ENCODE assay signal across 22 mouse cellular contexts in genomic region chr8:110887551-110887950, GRCm38 (mm10). TPM values are rescaled to one million over a fixed set of nuclear protein-coding genes. Genes with fewer than 3 reads are reported as not detected.
DNase-seq lines count a peak whose midpoint lies in the region; ATAC-seq and TF ChIP-seq lines count a peak whose summit lies in the region.
"Had no signal": no experiment of that assay in that cellular context is flagged by ENCODE, and none has a peak within 500 bp of the region (broad histone marks: within the 10 kb centered on the region; RNA-seq: fewer than 3 reads in every experiment).

No protein-coding gene starts in this region.

- H3K4me1 ChIP-seq in liver, embryonic 11.5 days (replicated peaks; ENCODE audit: control insufficient read depth, insufficient read depth, low read length) = no peaks in the 10 kb centered on the region; the same call in 1 of the 2 replicates
- H3K4me1 ChIP-seq: embryonic facial prominence, embryonic 13.5 days; forebrain, embryonic 12.5 days; limb, embryonic 12.5 days; liver, embryonic 12.5 days; midbrain, embryonic 12.5 days had no signal

- peak; percentile 41 for DNase-seq in adrenal gland, adult 2 months
- no peak for DNase-seq in adrenal gland, adult 8-10 months
- no peak for DNase-seq in layer of hippocampus, adult 2 months (ENCODE audit: low spot score in 2 of 2)
- no peak for DNase-seq in layer of hippocampus, adult 18-20 months (ENCODE audit: low spot score in 2 of 2)
- peak; percentile 71 for DNase-seq in cerebellum, adult 9-10 months
- no peak for DNase-seq in urinary bladder, postnatal 10 days (ENCODE audit: low spot score)
- DNase-seq in right cerebral cortex, adult 18-20 months = no peak
- DNase-seq in liver, embryonic 11.5 days (ENCODE audit: low spot score) = no peak
- DNase-seq: heart, adult 18-20 months; lung, adult 18-20 months; lung, postnatal 10 days; thymus, adult 2 months; thymus, postnatal 4 days had no signal

- no peak overlapping the region for H3K4me2 ChIP-seq in liver, embryonic 11.5 days
- H3K4me2 ChIP-seq: embryonic facial prominence, embryonic 13.5 days; forebrain, embryonic 12.5 days; heart, embryonic 12.5 days; limb, embryonic 12.5 days; liver, embryonic 12.5 days; midbrain, embryonic 12.5 days had no signal

- no peaks in the 10 kb centered on the region for H3K27me3 ChIP-seq in liver, embryonic 11.5 days (replicated peaks; ENCODE audit: control insufficient read depth, insufficient read depth, low read length)
- H3K27me3 ChIP-seq: embryonic facial prominence, embryonic 13.5 days; forebrain, embryonic 12.5 days; heart, embryonic 12.5 days; limb, embryonic 12.5 days; liver, embryonic 12.5 days; midbrain, embryonic 12.5 days had no signal

- 88% methylated on average over 10 of the region's 10 CpGs for WGBS in liver, embryonic 11.5 days

- H3K9me3 ChIP-seq in liver, embryonic 11.5 days (ENCODE audit: control insufficient read depth, low read length) = no peaks in the 10 kb centered on the region
- H3K9me3 ChIP-seq: embryonic facial prominence, embryonic 13.5 days; forebrain, embryonic 12.5 days; heart, embryonic 12.5 days; limb, embryonic 12.5 days; liver, embryonic 12.5 days; midbrain, embryonic 12.5 days had no signal

- no peak for TF ChIP-seq CTCF in layer of hippocampus, adult 2 months (conservative IDR thresholded peaks at IDR 0.05)

- H3K4me3 ChIP-seq in layer of hippocampus, adult 2 months = no peak overlapping the region
- no peak overlapping the region for H3K4me3 ChIP-seq in liver, embryonic 11.5 days (ENCODE audit: low read depth, low read length)
- H3K4me3 ChIP-seq: embryonic facial prominence, embryonic 13.5 days; erythroblast, embryonic 14.5 days; forebrain, embryonic 12.5 days; heart, embryonic 12.5 days; limb, embryonic 12.5 days; liver, embryonic 12.5 days; midbrain, embryonic 12.5 days had no signal

- peaks cover 18% of the 10 kb centered on the region for H3K36me3 ChIP-seq in liver, embryonic 11.5 days (ENCODE audit: control insufficient read depth, insufficient read depth, low read length)

- no peak overlapping the region for H3K9ac ChIP-seq in liver, embryonic 11.5 days (ENCODE audit: low read depth, low read length)
- H3K9ac ChIP-seq: forebrain, embryonic 12.5 days; heart, embryonic 12.5 days; limb, embryonic 12.5 days; liver, embryonic 12.5 days; midbrain, embryonic 12.5 days had no signal

- peak overlapping the region; percentile 89 for H3K27ac ChIP-seq in layer of hippocampus, adult 2 months
- no peak overlapping the region for H3K27ac ChIP-seq in liver, embryonic 11.5 days (ENCODE audit: low read depth, low read length)
- H3K27ac ChIP-seq: embryonic facial prominence, embryonic 13.5 days; forebrain, embryonic 12.5 days; kidney, postnatal 0 days; limb, embryonic 12.5 days; liver, embryonic 12.5 days; midbrain, embryonic 12.5 days had no signal

- no peak for ATAC-seq in liver, embryonic 11.5 days (replicated peaks; ENCODE audit: low FRiP score)
- ATAC-seq: intestine, postnatal 0 days; liver, embryonic 12.5 days had no signal

RNA-seq across cellular contexts. Expression of gene Fuk, which starts 14.7 kb away (rescaled TPM):
- 10 to 100 TPM in 1 of 2 experiments, 1 to 10 TPM in 1; 6.7 to 11.5 TPM for total RNA-seq in adrenal gland, adult 2 months (2021)
- 20.4 and 22.0 TPM in 2 replicates for polyA plus RNA-seq in adrenal gland, adult 2 months (2012; rRNA removed)
- total RNA-seq in adrenal gland, adult 8-10 months (2022) = 10 to 100 TPM; 11.1 to 19.0 (median 15.8) TPM
- 10 to 100 TPM; 23.5 to 29.0 TPM for total RNA-seq in layer of hippocampus, adult 2 months (2021)
- total RNA-seq in layer of hippocampus, adult 18-20 months (2021) = 10 to 100 TPM; 22.3 to 22.4 TPM
- 6.8 and 9.0 TPM in 2 replicates for polyA plus RNA-seq in liver, embryonic 11.5 days (2014; fragmentation: Nextera tagmentation; extraction: Ambion mirVana)

RNA-seq across cellular contexts. Expression of gene St3gal2, which starts 32.2 kb away (rescaled TPM):
- total RNA-seq in adrenal gland, adult 2 months (2021) = 10 to 100 TPM; 14.2 to 29.5 TPM
- polyA plus RNA-seq in adrenal gland, adult 2 months (2012; rRNA removed) = 19.4 and 20.2 TPM in 2 replicates
- 10 to 100 TPM; 19.1 to 41.1 (median 27.7) TPM for total RNA-seq in adrenal gland, adult 8-10 months (2022)
- total RNA-seq in layer of hippocampus, adult 2 months (2021) = 100 to 1,000 TPM in 1 of 2 experiments, 10 to 100 TPM in 1; 95.1 to 104 TPM
- total RNA-seq in layer of hippocampus, adult 18-20 months (2021) = 100 to 1,000 TPM; 101 to 103 TPM
- polyA plus RNA-seq in liver, embryonic 11.5 days (2014; fragmentation: Nextera tagmentation; extraction: Ambion mirVana) = 21.9 and 22.0 TPM in 2 replicates

RNA-seq across cellular contexts. Expression of gene Sf3b3, which starts 41.0 kb away (rescaled TPM):
- 10 to 100 TPM; 64.7 to 65.6 TPM for total RNA-seq in adrenal gland, adult 2 months (2021)
- 13.2 and 21.1 TPM in 2 replicates for polyA plus RNA-seq in adrenal gland, adult 2 months (2012; rRNA removed)
- total RNA-seq in adrenal gland, adult 8-10 months (2022) = 10 to 100 TPM; 68.4 to 87.8 (median 77.1) TPM
- 10 to 100 TPM; 71.1 to 74.7 TPM for total RNA-seq in layer of hippocampus, adult 2 months (2021)
- total RNA-seq in layer of hippocampus, adult 18-20 months (2021) = 10 to 100 TPM; 69.7 to 71.3 TPM
- 187 and 214 TPM in 2 replicates for polyA plus RNA-seq in liver, embryonic 11.5 days (2014; fragmentation: Nextera tagmentation; extraction: Ambion mirVana)

RNA-seq across cellular contexts. Expression of gene Cog4, which starts 41.2 kb away (rescaled TPM):
- 10 to 100 TPM; 85.3 to 87.0 TPM for total RNA-seq in adrenal gland, adult 2 months (2021)
- polyA plus RNA-seq in adrenal gland, adult 2 months (2012; rRNA removed) = 21.0 and 21.3 TPM in 2 replicates
- total RNA-seq in adrenal gland, adult 8-10 months (2022) = 100 to 1,000 TPM in 1 of 4 experiments, 10 to 100 TPM in 3; 76.3 to 100 (median 88.2) TPM
- total RNA-seq in layer of hippocampus, adult 2 months (2021) = 10 to 100 TPM; 61.4 to 64.0 TPM
- total RNA-seq in layer of hippocampus, adult 18-20 months (2021) = 10 to 100 TPM; 60.9 to 61.3 TPM
- polyA plus RNA-seq in liver, embryonic 11.5 days (2014; fragmentation: Nextera tagmentation; extraction: Ambion mirVana) = 51.4 and 57.3 TPM in 2 replicates

Comparison
In these comparisons a context has a peak if more than half of its experiments do, and no peak if none do; other contexts are left out.
1. DNase-seq: peak in adrenal gland, adult 2 months (single experiment) and cerebellum, adult 9-10 months (single experiment); none in adrenal gland, adult 8-10 months (single experiment), layer of hippocampus, adult 2 months (0 of 2), layer of hippocampus, adult 18-20 months (0 of 2), urinary bladder, postnatal 10 days (single experiment), right cerebral cortex, adult 18-20 months (single experiment) and liver, embryonic 11.5 days (single experiment).